Mouse (Mus musculus) CD8-positive naive resting alpha-beta T cell, adult 57 days (primary cell): ENCODE measurements around the gene Olfr527. TPM values are rescaled to one million over a fixed set of nuclear protein-coding genes. Genes with fewer than 3 reads are reported as not detected.

ENCODE experiments used
- total RNA-seq: library from RNA; stranded (reverse); gene quantifications from one replicate; pipeline ENCODE4 v1.2.4, GENCODE M21; 2023

The Olfr527 gene
- total RNA-seq: not detected

DNA sequence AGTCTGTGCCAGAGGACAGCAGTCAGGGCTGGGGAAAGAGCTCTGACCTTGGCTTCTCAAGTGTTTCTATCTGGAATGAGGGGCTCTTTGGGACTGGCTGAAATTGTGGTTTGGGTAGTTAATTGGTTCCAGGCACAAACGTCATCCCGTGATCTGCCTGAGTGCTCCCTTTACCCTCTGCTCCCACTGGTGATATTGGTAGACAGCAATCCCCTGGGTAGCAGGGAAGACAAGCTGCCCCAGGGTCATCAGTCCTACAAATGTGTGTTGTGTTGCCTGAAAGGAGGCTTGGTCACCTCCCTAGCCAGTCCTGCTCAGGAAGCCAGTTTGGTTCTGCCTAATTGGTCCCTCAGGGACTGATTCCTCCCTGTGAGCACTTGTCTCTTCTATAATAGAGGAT is at the start of gene Olfr527:
Gene Olfr527, plus strand, starts transcription at position 301 of the 400 bp plus-strand sequence.

DNA sequence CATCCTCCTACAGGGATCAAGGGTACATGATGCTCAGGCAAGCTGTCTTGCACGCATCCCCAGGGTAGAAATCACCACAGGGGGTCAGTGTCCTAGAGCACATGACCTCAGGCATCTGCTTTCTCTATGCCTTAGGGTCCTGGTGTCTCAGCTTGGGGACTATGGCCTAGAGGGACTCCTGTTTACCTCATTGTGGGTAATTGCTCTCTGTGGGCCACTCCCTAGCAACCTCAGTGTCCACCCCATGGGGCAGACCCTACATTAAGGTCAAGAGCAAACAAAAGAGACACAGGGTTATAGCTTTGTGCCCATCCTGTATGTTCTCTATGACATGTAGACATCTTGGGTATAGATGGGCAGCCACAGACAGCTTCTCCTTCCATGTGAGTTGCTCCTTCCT is 13.3 kb upstream of the Olfr527 start, which contains the start of gene Olfr525:
Gene Olfr525, plus strand, starts transcription at position 301 of the 400 bp plus-strand sequence.

GRCm38 (mm10) chr7:140361571-140361970 is 27.8 kb downstream of the Olfr527 start, which contains the start of gene Olfr60:
Gene Olfr60, minus strand, starts transcription at chr7:140361671.

DNA sequence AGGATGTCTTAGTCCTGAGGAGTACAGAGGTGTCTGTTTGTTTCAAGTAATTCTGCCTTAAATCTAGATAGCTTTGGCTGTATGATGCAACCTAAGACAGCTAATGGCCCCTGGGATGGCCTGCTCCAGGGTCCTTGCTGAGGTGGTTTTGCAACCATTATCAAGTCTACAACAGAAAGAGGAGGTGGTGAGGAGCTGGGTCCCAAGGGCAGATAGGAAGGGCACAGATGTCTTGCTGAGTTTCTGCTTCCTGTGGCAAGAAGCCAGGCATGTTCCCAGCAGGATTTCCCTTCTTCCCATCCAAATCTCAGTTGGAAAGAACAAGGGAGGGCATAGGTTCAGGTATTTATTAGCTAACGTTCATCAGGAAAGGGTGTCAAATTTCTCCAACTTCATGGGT is 42.4 kb downstream of the Olfr527 start, which contains the start of gene Olfr530:
Gene Olfr530, minus strand, starts transcription at position 101 of the 400 bp plus-strand sequence.

Other genes starting within 250 kb of the Olfr527 start
- not detected for gene Prap1, start 240.6 kb upstream of the Olfr527 start, total RNA-seq
- gene Fuom, start 231.6 kb upstream of the Olfr527 start, total RNA-seq: 6.7 TPM
- gene Paox, start 218.2 kb upstream of the Olfr527 start, total RNA-seq: 6.2 TPM
- gene Echs1, start 217.5 kb upstream of the Olfr527 start, total RNA-seq: 27.2 TPM
- gene Mtg1, start 196.5 kb upstream of the Olfr527 start, total RNA-seq: 21.7 TPM
- not detected for gene Sprn, start 179.1 kb upstream of the Olfr527 start, total RNA-seq
- gene Olfr522, start 169.3 kb upstream of the Olfr527 start, total RNA-seq: not detected
- not detected for gene Olfr523, start 160.8 kb upstream of the Olfr527 start, total RNA-seq
- not detected for gene Olfr524, start 128.1 kb upstream of the Olfr527 start, total RNA-seq
- gene Cd163l1, start 115.8 kb upstream of the Olfr527 start, total RNA-seq: not detected
- gene 5830411N06Rik, start 86.7 kb upstream of the Olfr527 start, total RNA-seq: 0.61 TPM
- gene Olfr525, start 13.2 kb upstream of the Olfr527 start, total RNA-seq: not detected
- not detected for gene Olfr60, start 27.7 kb downstream of the Olfr527 start, total RNA-seq
- gene Olfr530, start 42.3 kb downstream of the Olfr527 start, total RNA-seq: not detected
- not detected for gene Olfr531, start 68.9 kb downstream of the Olfr527 start, total RNA-seq
- not detected for gene Olfr532, start 87.6 kb downstream of the Olfr527 start, total RNA-seq
- gene Olfr533, start 129.4 kb downstream of the Olfr527 start, total RNA-seq: not detected
- not detected for gene Olfr535, start 150.2 kb downstream of the Olfr527 start, total RNA-seq
- gene Olfr536, start 173.4 kb downstream of the Olfr527 start, total RNA-seq: not detected
- not detected for gene Olfr538, start 233.9 kb downstream of the Olfr527 start, total RNA-seq